In genomic region chr8:80313883-80314635, GRCm38 (mm10) we compare ENCODE assay signal across 8 mouse cellular contexts.
DNase-seq lines count a peak whose midpoint lies in the region; ATAC-seq and TF ChIP-seq lines count a peak whose summit lies in the region.

No protein-coding gene starts in this region.

- TF ChIP-seq CTCF in cerebellum, adult 2 months (IDR thresholded peaks at IDR 0.05; ENCODE audit: borderline replicate concordance, insufficient read depth, low read depth, low read length), result no peak

- no peak for DNase-seq in hindbrain, embryonic 14.5 days (ENCODE audit: low spot score)
- DNase-seq in kidney, postnatal 4 days, result peak; percentile 43 to 68
- DNase-seq in cerebellum, adult 2 months, result no peak
- no peak for DNase-seq in left cerebral cortex, adult 8-10 months (ENCODE audit: low spot score in 2 of 2)

- peaks cover 26% of the 10 kb centered on the region for H3K4me1 ChIP-seq in hindbrain, embryonic 14.5 days (replicated peaks; ENCODE audit: control insufficient read depth, insufficient read depth, low read length)
- peaks cover 20% of the 10 kb centered on the region for H3K4me1 ChIP-seq in hindbrain, embryonic 12.5 days
- H3K4me1 ChIP-seq in midbrain, embryonic 13.5 days (replicated peaks), result peaks cover 23% of the 10 kb centered on the region
- no peaks in the 10 kb centered on the region for H3K4me1 ChIP-seq in cerebellum, adult 2 months (ENCODE audit: control insufficient read depth, insufficient read depth, low read length)

- no peak overlapping the region for H3K27ac ChIP-seq in hindbrain, embryonic 14.5 days
- H3K27ac ChIP-seq in hindbrain, embryonic 12.5 days, result no peak overlapping the region
- H3K27ac ChIP-seq in midbrain, embryonic 13.5 days, result no peak overlapping the region
- H3K27ac ChIP-seq in cerebellum, adult 2 months (ENCODE audit: insufficient read depth, low read length), result no peak overlapping the region

- no peaks in the 10 kb centered on the region for H3K9me3 ChIP-seq in hindbrain, embryonic 14.5 days (ENCODE audit: control insufficient read depth, low read length)
- no peaks in the 10 kb centered on the region for H3K9me3 ChIP-seq in hindbrain, embryonic 12.5 days (replicated peaks)
- no peaks in the 10 kb centered on the region for H3K9me3 ChIP-seq in midbrain, embryonic 13.5 days

- peak overlapping the region; percentile 55; the same call in 1 of the 2 replicates for H3K4me2 ChIP-seq in hindbrain, embryonic 14.5 days (replicated peaks)
- H3K4me2 ChIP-seq in hindbrain, embryonic 12.5 days (replicated peaks), result no peak overlapping the region
- H3K4me2 ChIP-seq in midbrain, embryonic 13.5 days (replicated peaks), result peak overlapping the region; percentile 53; the same call in 1 of the 2 replicates

- ATAC-seq in hindbrain, embryonic 14.5 days (ENCODE audit: low FRiP score), result 0 out of 2 replicates have a peak, but pooled peaks have one; percentile 26
- ATAC-seq in hindbrain, embryonic 12.5 days (ENCODE audit: low FRiP score), result no peak
- ATAC-seq in common myeloid progenitor, adult 5-6 weeks (replicated peaks; ENCODE audit: low read depth, poor library complexity, severe bottlenecking), result peak; percentile 49
- 0 out of 2 replicates have a peak, but pooled peaks have one; percentile 30 for ATAC-seq in midbrain, embryonic 13.5 days
- no peak for ATAC-seq in inflammation-experienced regulatory T-cells, adult 6 months

- no peak overlapping the region for H3K9ac ChIP-seq in hindbrain, embryonic 14.5 days
- no peak overlapping the region for H3K9ac ChIP-seq in hindbrain, embryonic 12.5 days
- H3K9ac ChIP-seq in midbrain, embryonic 13.5 days (replicated peaks), result no peak overlapping the region

- H3K27me3 ChIP-seq in hindbrain, embryonic 14.5 days (ENCODE audit: control insufficient read depth, insufficient read depth, low read length), result 0 out of 2 replicates have a peak, but pooled peaks cover 6% of the 10 kb centered on the region
- H3K27me3 ChIP-seq in hindbrain, embryonic 12.5 days, result peaks cover 9% of the 10 kb centered on the region; the same call in 1 of the 2 replicates
- peaks cover 20% of the 10 kb centered on the region for H3K27me3 ChIP-seq in midbrain, embryonic 13.5 days
- H3K27me3 ChIP-seq in cerebellum, adult 2 months (ENCODE audit: control insufficient read depth, insufficient read depth, low read length), result no peaks in the 10 kb centered on the region

- no peak overlapping the region for H3K4me3 ChIP-seq in hindbrain, embryonic 14.5 days (replicated peaks; ENCODE audit: low read length)
- H3K4me3 ChIP-seq in hindbrain, embryonic 12.5 days, result no peak overlapping the region
- H3K4me3 ChIP-seq in midbrain, embryonic 13.5 days (replicated peaks), result no peak overlapping the region
- H3K4me3 ChIP-seq in cerebellum, adult 2 months (replicated peaks; ENCODE audit: insufficient read depth, low read depth, low read length), result no peak overlapping the region

- H3K36me3 ChIP-seq in hindbrain, embryonic 14.5 days (replicated peaks; ENCODE audit: control insufficient read depth, insufficient read depth), result no peaks in the 10 kb centered on the region
- no peaks in the 10 kb centered on the region for H3K36me3 ChIP-seq in hindbrain, embryonic 12.5 days
- H3K36me3 ChIP-seq in midbrain, embryonic 13.5 days, result no peaks in the 10 kb centered on the region

- WGBS in hindbrain, embryonic 14.5 days, result 36% methylated on average over 12 of the region's 12 CpGs
- WGBS in hindbrain, embryonic 12.5 days, result 30% methylated on average over 12 of the region's 12 CpGs
- 34% methylated on average over 12 of the region's 12 CpGs for WGBS in midbrain, embryonic 13.5 days
- 67% methylated on average over 12 of the region's 12 CpGs for WGBS in cerebellum, adult 2 months

- TF ChIP-seq POLR2A in cerebellum, adult 2 months (IDR thresholded peaks at IDR 0.05; ENCODE audit: borderline replicate concordance, insufficient read depth, low read length), result no peak

Comparison
In these comparisons a context has a peak if more than half of its experiments do, and no peak if none do; other contexts are left out.
1. ATAC-seq: peak in hindbrain, embryonic 14.5 days (single experiment), common myeloid progenitor, adult 5-6 weeks (single experiment) and midbrain, embryonic 13.5 days (single experiment); none in hindbrain, embryonic 12.5 days (single experiment) and inflammation-experienced regulatory T-cells, adult 6 months (single experiment).
2. DNase-seq: peak in kidney, postnatal 4 days (2 of 2); none in hindbrain, embryonic 14.5 days (single experiment), cerebellum, adult 2 months (0 of 2) and left cerebral cortex, adult 8-10 months (0 of 2).